Mouse (Mus musculus) MEL (cell line): ENCODE measurements around the gene Kctd11. TPM values are rescaled to one million over a fixed set of nuclear protein-coding genes. Genes with fewer than 3 reads are reported as not detected.

Experiments used
- DNase-seq: peaks from one replicate; pipeline ENCODE4 v3.0.0; 2011; ENCODE audit warnings: low read depth, low spot score
- H3K27ac ChIP-seq: 2 replicates; pipeline ENCODE4 v1.5.1; 2012; ENCODE audit warnings: low read depth, mild to moderate bottlenecking, control low read depth, low read length, moderate library complexity; ENCODE audit not compliant: control insufficient read depth
- H3K27me3 ChIP-seq, 2 experiments: fragments of 150-350 bp in 1 of 2; sonication (generic) in 1 of 2; 2 replicates each; pipeline ENCODE4 v1.6.1; 2012; ENCODE audit warnings: low read length in 2 of 2, mild to moderate bottlenecking in 2 of 2, improper control_type of control experiment in 1 of 2, moderate library complexity in 1 of 2; ENCODE audit not compliant: insufficient read depth in 2 of 2, control insufficient read depth in 1 of 2
- H3K36me3 ChIP-seq, 2 experiments: 2 replicates each; pipeline ENCODE4 v1.6.1; 2012 to 2014; ENCODE audit warnings: low read length in 2 of 2, improper control_type of control experiment in 1 of 2, inconsistent platforms in 1 of 2, mild to moderate bottlenecking in 1 of 2; ENCODE audit not compliant: insufficient read depth in 2 of 2, control insufficient read depth in 1 of 2
- H3K4me1 ChIP-seq, 2 experiments: fragments of 150-350 bp in 1 of 2; sonication (generic) in 1 of 2; 2 replicates each; pipeline ENCODE4 v1.6.1; 2012; ENCODE audit warnings: low read length in 2 of 2, improper control_type of control experiment in 1 of 2, mild to moderate bottlenecking in 1 of 2; ENCODE audit not compliant: insufficient read depth in 2 of 2, control insufficient read depth in 1 of 2
- H3K4me3 ChIP-seq, 2 experiments: fragments of 150-350 bp in 1 of 2; sonication (generic) in 1 of 2; 2 replicates each; pipeline ENCODE4 v1.5.1; 2012; ENCODE audit warnings: low read depth in 2 of 2, low read length in 2 of 2, mild to moderate bottlenecking in 2 of 2, moderate library complexity in 2 of 2, control low read depth in 1 of 2, improper control_type of control experiment in 1 of 2; ENCODE audit not compliant: control insufficient read depth in 1 of 2, insufficient read depth in 1 of 2
- H3K79me2 ChIP-seq: 2 replicates; pipeline ENCODE4 v1.6.1; 2012; ENCODE audit warnings: mild to moderate bottlenecking, low read length, moderate library complexity; ENCODE audit not compliant: control insufficient read depth, poor library complexity, insufficient read depth
- H3K9ac ChIP-seq: 2 replicates; pipeline ENCODE4 v1.6.1; 2012; ENCODE audit warnings: low read depth, mild to moderate bottlenecking, control low read depth, low read length, moderate library complexity; ENCODE audit not compliant: control insufficient read depth, poor library complexity, severe bottlenecking
- H3K9me3 ChIP-seq: fragments of 150-350 bp; sonication (generic); replicated peaks from 2 replicates; pipeline ENCODE4 v1.6.1; 2012; ENCODE audit warnings: mild to moderate bottlenecking, low read length, improper control_type of control experiment, moderate library complexity; ENCODE audit not compliant: insufficient read depth
- CHD1 ChIP-seq: IDR thresholded peaks from 2 replicates; pipeline ENCODE4 v1.6.1; 2012; ENCODE audit warnings: low read depth, mild to moderate bottlenecking, inconsistent platforms, low read length, improper control_type of control experiment
- CHD2 ChIP-seq: IDR thresholded peaks from 2 replicates; pipeline ENCODE4 v1.6.1; 2011; ENCODE audit warnings: low read length, improper control_type of control experiment
- CTCF ChIP-seq, 3 experiments: IDR thresholded peaks in 2 of 3; conservative IDR thresholded peaks in 1 of 3; 2 replicates each; pipeline ENCODE4 v1.5.1; 2011 to 2012; ENCODE audit warnings: low read length in 3 of 3, low read depth in 2 of 3, mild to moderate bottlenecking in 2 of 3, improper control_type of control experiment in 1 of 3, inconsistent platforms in 1 of 3, mixed read lengths in 1 of 3, moderate library complexity in 1 of 3; ENCODE audit not compliant: control insufficient read depth in 1 of 3, insufficient read depth in 1 of 3, poor library complexity in 1 of 3, severe bottlenecking in 1 of 3
- E2F4 ChIP-seq: IDR thresholded peaks from 2 replicates; pipeline ENCODE4 v1.6.1; 2011; ENCODE audit warnings: low read depth, low read length, improper control_type of control experiment, borderline replicate concordance
- ELF1 ChIP-seq: IDR thresholded peaks from 2 replicates; pipeline ENCODE4 v1.6.1; 2014; ENCODE audit warnings: low read depth, mild to moderate bottlenecking, inconsistent platforms, low read length, improper control_type of control experiment, moderate library complexity
- ETS1 ChIP-seq: IDR thresholded peaks from 2 replicates; pipeline ENCODE4 v1.6.1; 2012; ENCODE audit warnings: low read depth, mild to moderate bottlenecking, inconsistent platforms, low read length, improper control_type of control experiment, moderate library complexity
- GABPA ChIP-seq: IDR thresholded peaks from 2 replicates; pipeline ENCODE4 v1.6.1; 2012; ENCODE audit warnings: low read depth, mild to moderate bottlenecking, inconsistent platforms, low read length, improper control_type of control experiment, moderate library complexity
- GATA1 ChIP-seq: IDR thresholded peaks from 2 replicates; pipeline ENCODE4 v1.6.1; 2011; ENCODE audit warnings: low read depth, low read length, improper control_type of control experiment
- HCFC1 ChIP-seq: IDR thresholded peaks from 2 replicates; pipeline ENCODE4 v1.6.1; 2012; ENCODE audit warnings: low read depth, mild to moderate bottlenecking, inconsistent platforms, low read length, improper control_type of control experiment, moderate library complexity
- JUND ChIP-seq: IDR thresholded peaks from 2 replicates; pipeline ENCODE4 v1.6.1; 2011; ENCODE audit warnings: low read depth, mild to moderate bottlenecking, improper control_type of control experiment, low read length
- KAT2A ChIP-seq: conservative IDR thresholded peaks from 2 replicates; pipeline ENCODE4 v1.6.1; 2012; ENCODE audit warnings: low read depth, low read length, improper control_type of control experiment, inconsistent platforms
- MAFK ChIP-seq: IDR thresholded peaks from 2 replicates; pipeline ENCODE4 v1.6.1; 2011; ENCODE audit warnings: low read depth, mild to moderate bottlenecking, low read length, improper control_type of control experiment, borderline replicate concordance
- MAX ChIP-seq: IDR thresholded peaks from 2 replicates; pipeline ENCODE4 v1.6.1; 2011; ENCODE audit warnings: low read length, improper control_type of control experiment
- MAZ ChIP-seq: IDR thresholded peaks from 2 replicates; pipeline ENCODE4 v1.6.1; 2012; ENCODE audit warnings: low read depth, mild to moderate bottlenecking, inconsistent platforms, low read length, improper control_type of control experiment
- MEF2A ChIP-seq: IDR thresholded peaks from 2 replicates; pipeline ENCODE4 v1.6.1; 2014; ENCODE audit warnings: low read depth, mild to moderate bottlenecking, inconsistent platforms, low read length, improper control_type of control experiment; ENCODE audit not compliant: poor library complexity, insufficient replicate concordance, severe bottlenecking; ENCODE audit errors: extremely low read depth
- MXI1 ChIP-seq: IDR thresholded peaks from 2 replicates; pipeline ENCODE4 v1.6.1; 2011; ENCODE audit warnings: mild to moderate bottlenecking, low read depth, low read length, improper control_type of control experiment
- MYC ChIP-seq: IDR thresholded peaks from 2 replicates; pipeline ENCODE4 v1.6.1; 2011; ENCODE audit warnings: low read depth, mild to moderate bottlenecking, low read length, improper control_type of control experiment, moderate library complexity
- NRF1 ChIP-seq: IDR thresholded peaks from 2 replicates; pipeline ENCODE4 v1.6.1; 2014; ENCODE audit warnings: low read depth, mild to moderate bottlenecking, inconsistent platforms, low read length, improper control_type of control experiment, moderate library complexity; ENCODE audit not compliant: poor library complexity, insufficient read depth, severe bottlenecking
- POLR2A ChIP-seq, 2 experiments: IDR thresholded peaks; 2 replicates each; pipeline ENCODE4 v1.6.1; 2011 to 2012; ENCODE audit warnings: low read length in 2 of 2, mild to moderate bottlenecking in 2 of 2, control low read depth in 1 of 2, improper control_type of control experiment in 1 of 2, low read depth in 1 of 2, moderate library complexity in 1 of 2; ENCODE audit not compliant: control insufficient read depth in 1 of 2, insufficient read depth in 1 of 2, poor library complexity in 1 of 2
- POLR2AphosphoS2 ChIP-seq: IDR thresholded peaks from 2 replicates; pipeline ENCODE4 v1.6.1; 2011; ENCODE audit warnings: low read length, improper control_type of control experiment
- POLR2AphosphoS5 ChIP-seq: IDR thresholded peaks from 2 replicates; pipeline ENCODE4 v1.6.1; 2012; ENCODE audit warnings: low read depth, borderline replicate concordance, mild to moderate bottlenecking, inconsistent platforms, low read length, moderate library complexity, mixed read lengths
- RAD21 ChIP-seq: IDR thresholded peaks from 2 replicates; pipeline ENCODE4 v1.6.1; 2011; ENCODE audit warnings: mild to moderate bottlenecking, low read depth, low read length, improper control_type of control experiment
- RCOR1 ChIP-seq: IDR thresholded peaks from 2 replicates; pipeline ENCODE4 v1.6.1; 2012; ENCODE audit warnings: low read depth, mild to moderate bottlenecking, inconsistent platforms, low read length, improper control_type of control experiment
- SIN3A ChIP-seq: IDR thresholded peaks from 2 replicates; pipeline ENCODE4 v1.6.1; 2012; ENCODE audit warnings: low read length, improper control_type of control experiment, inconsistent platforms
- TAL1 ChIP-seq: IDR thresholded peaks from 2 replicates; pipeline ENCODE4 v1.6.1; 2012; ENCODE audit warnings: mild to moderate bottlenecking, inconsistent platforms, low read length, moderate library complexity, mixed read lengths
- TBP ChIP-seq: IDR thresholded peaks from 2 replicates; pipeline ENCODE4 v1.8.0; 2011; ENCODE audit warnings: low read depth, low read length, improper control_type of control experiment
- TCF12 ChIP-seq: IDR thresholded peaks from 2 replicates; pipeline ENCODE4 v1.6.1; 2014; ENCODE audit warnings: low read depth, mild to moderate bottlenecking, inconsistent platforms, low read length, improper control_type of control experiment, moderate library complexity
- ZC3H11A ChIP-seq: IDR thresholded peaks from 2 replicates; pipeline ENCODE4 v1.6.1; 2012; ENCODE audit warnings: low read depth, mild to moderate bottlenecking, inconsistent platforms, low read length, improper control_type of control experiment
- ZMIZ1 ChIP-seq: IDR thresholded peaks from 2 replicates; pipeline ENCODE4 v1.6.1; 2012; ENCODE audit warnings: low read depth, mild to moderate bottlenecking, inconsistent platforms, low read length, improper control_type of control experiment, moderate library complexity
- ZNF384 ChIP-seq: IDR thresholded peaks from 2 replicates; pipeline ENCODE4 v1.6.1; 2012; ENCODE audit warnings: low read depth, mild to moderate bottlenecking, inconsistent platforms, low read length, improper control_type of control experiment
- polyA plus RNA-seq, 2 experiments: library from polyadenylated mRNA; stranded (reverse) in 1 of 2; unstranded in 1 of 2; fragments of >175 nt in 1 of 2; fragments of >200 nt in 1 of 2; gene quantifications; 2 replicates each; pipeline versions ENCODE4 v1.2.1 to v1.2.4; 2012; ENCODE audit warnings: low replicate concordance in 2 of 2, low read depth in 1 of 2; ENCODE audit not compliant: insufficient read length in 2 of 2, insufficient read depth in 1 of 2, missing spikeins in 1 of 2
- total RNA-seq: library from RNA; depleted of rRNA; stranded (reverse); fragments of 300-350 nt; gene quantifications from 2 replicates; pipeline ENCODE4 v1.2.3, GENCODE M21; 2012

The Kctd11 gene
- total and polyA plus RNA-seq, 3 experiments: 0.19 to 0.49 TPM; not detected in 1

DNA sequence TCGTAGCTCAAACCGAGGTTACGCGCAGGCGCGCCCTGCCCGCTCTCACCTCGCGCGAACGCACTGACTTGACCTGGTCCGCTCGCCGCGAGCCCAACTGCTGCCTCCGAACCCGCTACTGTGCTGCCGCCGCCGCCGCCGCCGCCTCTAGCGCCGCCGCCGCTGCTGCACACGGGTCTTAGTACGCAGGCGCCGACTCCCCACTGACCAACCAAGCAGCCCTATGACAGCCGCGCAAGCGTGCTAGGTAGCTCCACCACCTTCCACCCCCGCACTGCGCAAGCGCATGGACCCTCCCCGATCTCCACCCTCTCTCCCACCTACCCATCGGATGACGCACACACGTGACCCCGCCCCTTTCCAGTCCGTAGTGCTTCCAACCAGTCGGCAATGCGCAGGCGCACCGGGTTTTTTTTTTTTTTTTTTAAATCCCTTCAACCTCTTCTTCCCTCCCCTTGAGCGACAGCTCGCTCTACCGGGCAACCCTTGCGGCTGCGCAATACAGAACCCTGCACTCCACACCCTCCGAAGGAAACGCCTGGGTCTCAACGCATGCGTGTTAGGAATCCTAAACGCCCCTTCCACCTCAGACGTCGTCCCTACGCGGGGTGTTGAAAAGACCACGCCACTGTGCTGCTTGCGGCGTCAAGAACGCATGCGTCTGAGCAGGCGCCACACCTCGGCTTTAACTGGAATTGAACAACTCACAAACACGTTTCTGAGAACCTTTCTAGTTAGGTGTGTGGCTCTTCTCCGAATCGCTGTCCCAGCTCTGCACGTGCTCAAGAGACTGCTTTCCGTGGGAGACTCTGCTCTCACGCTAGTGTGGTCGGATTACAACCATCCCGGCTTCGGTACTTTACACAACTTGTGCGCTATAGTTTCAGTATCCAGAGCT, 40.2 kb upstream of the Kctd11 start, which contains the start of gene Eif5a (continued):
- TF ChIP-seq NRF1: peak; percentile 80
- no peak for TF ChIP-seq CHD2
- no peak; the same call in 1 of the 2 replicates for TF ChIP-seq KAT2A
- peak; percentile 100 for TF ChIP-seq MYC
- TF ChIP-seq POLR2AphosphoS2: peak; percentile 99
- peak; percentile 95 for TF ChIP-seq ZMIZ1
- no peak for TF ChIP-seq JUND
- TF ChIP-seq POLR2AphosphoS5: peak; percentile 88; the same call in 1 of the 2 replicates
- TF ChIP-seq CTCF (IDR thresholded peaks at IDR 0.05 in 2 of 3, conservative IDR thresholded peaks at IDR 0.05 in 1 of 3; ENCODE audit: control insufficient read depth in 1 of 3, insufficient read depth in 1 of 3, low read depth in 2 of 3, low read length in 3 of 3, poor library complexity in 1 of 3, severe bottlenecking in 1 of 3): peak; percentile 49 to 62 (median 59)
- TF ChIP-seq ELF1: peak; percentile 67
- peak; percentile 86 for TF ChIP-seq TBP
- peak; percentile 58 for TF ChIP-seq ETS1
- no peak for TF ChIP-seq TAL1
- TF ChIP-seq ZNF384: peak; percentile 100
- TF ChIP-seq GATA1: no peak
- TF ChIP-seq, all 39 proteins: peak for 24

DNA sequence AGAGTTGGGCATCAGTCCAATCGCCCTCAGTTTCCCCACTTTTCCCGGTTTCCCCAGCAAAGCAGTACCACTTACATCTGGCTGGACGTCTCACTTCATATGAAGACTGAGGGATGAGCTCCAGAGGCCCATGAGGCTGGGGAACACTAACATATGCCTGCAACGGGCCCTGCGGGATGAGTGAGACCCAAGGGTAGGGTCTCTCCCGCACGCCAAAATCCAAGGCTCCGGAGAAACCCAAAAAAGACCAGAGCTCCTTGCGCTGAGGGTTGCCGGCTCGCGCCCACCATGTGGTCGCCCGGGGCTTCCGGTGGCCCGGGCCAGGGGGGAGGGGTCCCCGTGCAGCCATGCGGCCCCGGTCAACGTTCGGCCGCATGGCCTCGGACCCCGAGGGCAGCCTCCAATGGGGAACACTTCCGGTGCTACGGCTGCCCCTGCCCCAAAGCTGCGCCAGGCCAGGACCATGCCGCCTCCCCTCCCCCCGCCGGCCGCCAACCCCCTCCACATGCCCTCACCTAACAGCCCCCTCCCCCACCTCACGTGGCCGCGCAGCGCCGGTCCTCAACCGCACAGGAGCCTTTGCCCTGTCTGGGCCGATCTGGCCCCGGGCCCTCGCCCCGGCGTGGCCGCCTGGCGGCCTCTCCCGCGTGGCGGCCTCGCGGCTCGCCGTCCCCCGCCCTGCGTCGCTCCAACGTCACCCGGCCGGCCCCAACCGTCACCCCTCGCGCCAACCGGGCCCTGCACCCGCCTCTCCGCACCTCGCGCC, 39.2 kb upstream of the Kctd11 start:
- H3K4me3 ChIP-seq: peak overlapping the region; percentile 73 to 96
- H3K36me3 ChIP-seq: peaks cover 22 to 54% of the 10 kb centered on the region in 2 experiments
- peak overlapping the region; percentile 80 for H3K27ac ChIP-seq
- no peaks in the 10 kb centered on the region for H3K27me3 ChIP-seq
- H3K9ac ChIP-seq: peak overlapping the region; percentile 83
- peaks cover 48% of the 10 kb centered on the region for H3K79me2 ChIP-seq
- no peaks in the 10 kb centered on the region for H3K9me3 ChIP-seq
- DNase-seq: peak; percentile 56
- H3K4me1 ChIP-seq: peaks cover 13 to 43% of the 10 kb centered on the region in 2 experiments
- no peak for TF ChIP-seq NRF1
- TF ChIP-seq ZMIZ1: no peak; the same call in 1 of the 2 replicates
- TF ChIP-seq CHD1: no peak
- no peak for TF ChIP-seq MAZ
- no peak for TF ChIP-seq HCFC1
- TF ChIP-seq SIN3A: no peak
- no peak for TF ChIP-seq GATA1
- TF ChIP-seq MEF2A: no peak
- no peak for TF ChIP-seq POLR2A (IDR thresholded peaks at IDR 0.05; ENCODE audit: control insufficient read depth in 1 of 2, insufficient read depth in 1 of 2, low read depth in 1 of 2, low read length in 2 of 2, poor library complexity in 1 of 2)
- no peak for TF ChIP-seq ELF1
- peak; percentile 87 for TF ChIP-seq MAX
- no peak for TF ChIP-seq TAL1
- TF ChIP-seq POLR2AphosphoS2: no peak
- no peak for TF ChIP-seq ZC3H11A
- TF ChIP-seq RAD21: no peak
- TF ChIP-seq TCF12: no peak
- peak; percentile 87 for TF ChIP-seq MYC
- TF ChIP-seq MAFK: no peak
- TF ChIP-seq POLR2AphosphoS5: peak; percentile 9; the same call in 1 of the 2 replicates
- TF ChIP-seq GABPA: no peak
- peak; percentile 77 for TF ChIP-seq MXI1
- TF ChIP-seq RCOR1: no peak
- TF ChIP-seq TBP: no peak
- no peak for TF ChIP-seq E2F4
